Mouse (Mus musculus): ENCODE data around the gene 1700067K01Rik. TPM values are rescaled to one million over a fixed set of nuclear protein-coding genes. Genes with fewer than 3 reads are reported as not detected.
"Not testable (repeated sequence)": the region's sequence is repeated elsewhere in the genome, so short reads cannot be mapped to it uniquely, and the experiment has no call there.

Gene 1700067K01Rik
- total RNA-seq, 2 experiments from 2014 or later = 0.59 TPM; not detected in 1

GRCm38 (mm10) chr8:83980845-83981244 is 20.5 kb upstream of the 1700067K01Rik start:
- intact Hi-C loops (cut with DNase I) = no loop called here
- no peak for DNase-seq (ENCODE audit: low spot score in 2 of 2)

- intact Hi-C loops (cut with DNase I) = no loop called here
- no peak for DNase-seq (ENCODE audit: low spot score in 2 of 2)
Measured at GRCm38 (mm10) chr8:83981533-83981932, 19.8 kb upstream of the 1700067K01Rik start.

- intact Hi-C loops (cut with DNase I) = no loop called here
- no peak for DNase-seq (ENCODE audit: low spot score in 2 of 2)
Measured at GRCm38 (mm10) chr8:83982449-83982848, 18.9 kb upstream of the 1700067K01Rik start.

DNA sequence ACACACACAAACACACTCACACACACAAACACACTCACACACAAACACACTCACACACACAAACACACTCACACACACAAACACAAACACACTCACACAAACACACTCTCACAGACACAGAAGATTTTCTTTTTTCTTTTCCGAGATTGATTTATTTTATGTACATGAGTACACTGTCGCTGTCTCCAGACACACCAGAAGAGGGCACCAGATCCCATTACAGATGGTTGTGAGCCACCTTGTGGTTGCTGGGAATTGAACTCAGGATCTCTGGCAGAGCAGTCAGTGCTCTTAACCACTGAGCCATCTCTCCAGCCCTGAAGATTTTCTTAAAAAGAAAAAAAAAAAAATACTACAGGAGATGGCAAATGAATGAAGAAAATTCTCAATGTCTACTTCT is 18.1 kb upstream of the 1700067K01Rik start:
- DNase-seq (ENCODE audit: low spot score in 2 of 2); intact Hi-C loops (cut with DNase I): not testable (repeated sequence)

GRCm38 (mm10) chr8:83989243-83989642 is 12.1 kb upstream of the 1700067K01Rik start:
- intact Hi-C loops (cut with DNase I) = no loop called here
- no peak for DNase-seq (ENCODE audit: low spot score in 2 of 2)

GRCm38 (mm10) chr8:83990170-83990569 is 11.1 kb upstream of the 1700067K01Rik start:
- no peak for DNase-seq (ENCODE audit: low spot score in 2 of 2)
- intact Hi-C loops (cut with DNase I) = no loop called here

GRCm38 (mm10) chr8:83992488-83992887 is 8.8 kb upstream of the 1700067K01Rik start:
- intact Hi-C loops (cut with DNase I) = loop anchor here (2.0 kb wide), 1 partner anchor 20 kb away; the partner anchor contains the start of gene Prkaca
- DNase-seq (ENCODE audit: low spot score in 2 of 2) = no peak

GRCm38 (mm10) chr8:83994030-83994429 is 7.3 kb upstream of the 1700067K01Rik start:
- intact Hi-C loops (cut with DNase I) = no loop called here
- DNase-seq (ENCODE audit: low spot score in 2 of 2) = no peak

DNA sequence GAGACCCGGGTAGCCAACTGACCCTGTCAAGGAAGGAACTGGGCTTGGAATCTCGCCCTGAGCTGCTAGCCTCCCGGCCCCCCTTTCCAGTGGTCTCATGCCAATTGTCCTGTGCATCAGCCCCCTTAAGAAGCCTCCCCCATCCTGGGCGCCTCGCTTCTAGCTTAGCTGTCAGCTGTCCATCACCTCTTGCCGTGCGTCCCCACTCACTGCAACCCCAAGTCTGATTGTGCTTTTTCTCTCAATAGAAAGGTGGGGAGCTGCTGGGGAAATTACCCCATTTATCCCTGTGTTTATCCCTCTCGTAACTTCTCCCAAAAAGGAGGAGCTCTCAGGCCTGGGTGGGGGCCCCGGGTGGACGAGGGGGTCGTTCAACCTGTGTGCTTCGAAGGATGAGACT is 5.3 kb upstream of the 1700067K01Rik start:
- DNase-seq (ENCODE audit: low spot score in 2 of 2) = no peak
- intact Hi-C loops (cut with DNase I) = loop anchor here (5.0 kb wide), 1 partner anchor 94 kb away; the partner anchor contains the start of gene Adgrl1

GRCm38 (mm10) chr8:83996567-83997505 is 4.5 kb upstream of the 1700067K01Rik start:
- intact Hi-C loops (cut with DNase I) = loop anchor here (5.0 kb wide), 1 partner anchor 95 kb away; the partner anchor contains the start of gene Adgrl1
- peak; percentile 75 to 79 for DNase-seq (ENCODE audit: low spot score in 2 of 2)

- peak; percentile 62 to 68 for DNase-seq (ENCODE audit: low spot score in 2 of 2)
- intact Hi-C loops (cut with DNase I) = loop anchor here (5.0 kb wide), 1 partner anchor 95 kb away; the partner anchor contains the start of gene Adgrl1
Measured at GRCm38 (mm10) chr8:83997511-83998141, 3.7 kb upstream of the 1700067K01Rik start, which contains the start of gene Samd1. Gene Samd1 (plus strand): TSS chr8:83997672.

- intact Hi-C loops (cut with DNase I) = loop anchor here (5.0 kb wide), 1 partner anchor 96 kb away; the partner anchor contains the start of gene Adgrl1
- DNase-seq (ENCODE audit: low spot score in 2 of 2) = peak; percentile 64 to 65
Measured at GRCm38 (mm10) chr8:83998231-83999056, 2.9 kb upstream of the 1700067K01Rik start.

DNA sequence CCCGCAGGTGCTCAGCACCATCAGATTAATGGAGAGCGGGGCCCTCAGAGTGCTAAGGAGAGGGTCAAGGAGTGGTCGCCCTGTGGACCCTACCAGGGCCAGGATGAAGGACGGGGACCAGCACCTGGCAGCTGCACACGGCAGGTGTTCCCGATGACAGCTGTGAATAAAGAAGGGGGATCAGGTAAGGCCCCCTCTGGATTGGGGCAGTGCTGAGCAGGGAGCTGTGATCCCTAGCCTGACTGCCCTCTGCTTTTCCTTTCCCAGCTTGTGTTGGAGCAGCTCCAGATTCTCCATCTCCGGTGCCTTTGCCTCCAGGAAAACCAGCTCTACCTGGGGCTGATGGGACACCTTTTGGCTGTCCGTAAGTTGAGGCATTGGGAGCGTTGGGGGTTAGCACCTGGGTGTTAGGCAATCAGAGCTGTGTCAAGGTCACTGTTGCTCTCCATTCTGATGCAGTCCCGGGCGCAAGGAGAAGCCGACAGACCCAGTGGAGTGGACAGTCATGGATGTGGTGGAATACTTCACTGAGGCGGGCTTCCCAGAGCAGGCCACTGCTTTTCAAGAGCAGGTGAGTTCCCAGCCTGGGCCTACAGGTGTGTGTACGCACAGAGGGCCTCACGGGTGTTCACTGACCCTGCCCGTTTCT is 2.1 kb upstream of the 1700067K01Rik start:
- no peak for DNase-seq (ENCODE audit: low spot score in 2 of 2)
- intact Hi-C loops (cut with DNase I) = loop anchor here (5.0 kb wide), 1 partner anchor 97 kb away; the partner anchor contains the start of gene Adgrl1

- DNase-seq (ENCODE audit: low spot score in 2 of 2) = no peak
- intact Hi-C loops (cut with DNase I) = loop anchor here (5.0 kb wide), 1 partner anchor 98 kb away; the partner anchor contains the start of gene Adgrl1
Measured at GRCm38 (mm10) chr8:83999825-84000224, 1.5 kb upstream of the 1700067K01Rik start.

GRCm38 (mm10) chr8:84002957-84003611 is 1.8 kb downstream of the 1700067K01Rik start:
- no peak for DNase-seq (ENCODE audit: low spot score in 2 of 2)
- intact Hi-C loops (cut with DNase I) = no loop called here

DNA sequence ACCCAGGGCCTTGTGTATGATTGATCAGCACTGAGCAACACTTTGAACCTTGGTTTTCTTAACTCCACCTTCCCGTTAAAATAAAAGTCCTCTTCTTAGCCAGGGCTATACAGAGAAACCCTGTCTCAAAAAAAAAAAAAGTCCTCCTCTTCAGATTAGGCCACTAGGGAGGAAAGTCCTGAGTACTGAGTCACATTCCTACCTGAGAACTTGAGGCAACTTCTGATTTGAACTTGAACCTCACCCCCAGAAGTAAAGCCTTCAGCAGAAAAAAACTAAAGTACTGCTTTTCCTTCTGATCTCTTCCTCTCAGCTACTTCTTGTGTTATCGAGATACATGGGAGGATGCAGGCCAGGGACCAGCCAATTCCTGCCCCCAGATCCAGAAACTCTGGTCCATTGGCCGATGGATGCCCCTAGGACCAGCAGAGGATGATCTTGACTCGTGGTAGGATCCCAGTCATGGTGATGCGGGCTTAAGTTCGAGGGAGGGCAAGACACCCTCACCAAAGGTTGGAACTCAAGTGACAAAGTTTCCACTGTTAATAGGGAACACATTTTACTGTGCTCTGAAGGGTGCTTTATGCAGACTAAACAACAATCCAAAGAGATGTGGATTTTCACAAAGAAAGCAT is 2.4 kb downstream of the 1700067K01Rik start:
- intact Hi-C loops (cut with DNase I) = no loop called here
- no peak for DNase-seq (ENCODE audit: low spot score in 2 of 2)

- DNase-seq (ENCODE audit: low spot score in 2 of 2) = peak; percentile 92 to 93
- intact Hi-C loops (cut with DNase I) = no loop called here
Measured at GRCm38 (mm10) chr8:84004533-84005201, 3.4 kb downstream of the 1700067K01Rik start.

Measured in left cerebral cortex, postnatal 36 days (tissue).